Mouse (Mus musculus) gastrocnemius, postnatal 14 days (tissue): Measurements from ENCODE around the gene Pramel3. TPM values are rescaled to one million over a fixed set of nuclear protein-coding genes. Genes with fewer than 3 reads are reported as not detected.
"Not testable (repeated sequence)": the region's sequence is repeated elsewhere in the genome, so short reads cannot be mapped to it uniquely, and the experiment has no call there.

Experiments used
- DNase-seq: peaks from one replicate; pipeline ENCODE4 v3.0.0; 2021; ENCODE audit warnings: mixed read lengths
- intact Hi-C: fragments of 180-260 bp; cut with DNase I; formaldehyde crosslinking; loops from one replicate; pipeline ENCODE4 v1.15.1; 2025; ENCODE audit warnings: low total_unique reads
- long read RNA-seq, 2 experiments: library from polyadenylated mRNA; stranded (forward); transcript quantifications; one replicate each; pipeline ENCODE4 v2.0.0; 2021
- total RNA-seq, 2 experiments: library from RNA; stranded (reverse); gene quantifications; 2 replicates each; pipeline ENCODE4 v1.2.3; 2021

Gene Pramel3
- total RNA-seq: not detected
- long read RNA-seq, experiment 1: 0 reads
- long read RNA-seq, experiment 2: 0 reads

GRCm38 (mm10) chrX:135302007-135302406 is at the start of gene Pramel3:
TSS of gene Pramel3 (plus strand) at chrX:135302307.
- intact Hi-C loops, DNase-seq: not testable (repeated sequence)

DNA sequence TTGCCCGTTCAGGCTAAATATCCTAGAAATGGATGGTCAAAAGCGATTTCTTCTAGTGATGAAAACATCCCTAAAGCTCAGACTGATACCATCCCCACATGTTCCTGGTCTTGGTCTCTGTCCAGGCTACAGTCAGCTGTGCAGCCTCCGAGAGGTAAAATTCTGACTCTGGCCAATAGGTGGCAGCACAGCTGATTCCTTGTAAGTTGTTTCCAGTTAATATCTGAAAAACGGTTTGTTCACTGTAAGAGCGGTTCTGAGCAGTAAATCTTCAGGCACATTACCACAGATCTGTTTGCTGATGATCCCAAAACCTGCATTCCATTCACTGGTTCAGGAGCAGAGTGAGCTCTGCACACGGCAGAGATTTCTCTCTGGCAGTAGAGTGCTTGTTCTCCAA is 58.6 kb downstream of the Pramel3 start:
- intact Hi-C loops, DNase-seq: not testable (repeated sequence)

- intact Hi-C loops, DNase-seq: not testable (repeated sequence)
Measured at GRCm38 (mm10) chrX:135361943-135362342, 59.8 kb downstream of the Pramel3 start.

Other genes with a start within 250 kb of the Pramel3 start
- not detected for gene Gm15023, start 124.7 kb upstream of the Pramel3 start, total RNA-seq
- gene Tceal6, start 91.6 kb upstream of the Pramel3 start, total RNA-seq: 1 to 10 TPM in 1 of 2 experiments, under 1 TPM in 1; 0.64 to 1.1 TPM
- not detected for gene Gm5128, start 71.0 kb downstream of the Pramel3 start, total RNA-seq
- gene Gm7903, start 131.5 kb downstream of the Pramel3 start, total RNA-seq: not detected
- not detected for gene AV320801, start 192.3 kb downstream of the Pramel3 start, total RNA-seq